Mouse (Mus musculus): ENCODE data around the gene Adora1.

Gene Adora1

DNA sequence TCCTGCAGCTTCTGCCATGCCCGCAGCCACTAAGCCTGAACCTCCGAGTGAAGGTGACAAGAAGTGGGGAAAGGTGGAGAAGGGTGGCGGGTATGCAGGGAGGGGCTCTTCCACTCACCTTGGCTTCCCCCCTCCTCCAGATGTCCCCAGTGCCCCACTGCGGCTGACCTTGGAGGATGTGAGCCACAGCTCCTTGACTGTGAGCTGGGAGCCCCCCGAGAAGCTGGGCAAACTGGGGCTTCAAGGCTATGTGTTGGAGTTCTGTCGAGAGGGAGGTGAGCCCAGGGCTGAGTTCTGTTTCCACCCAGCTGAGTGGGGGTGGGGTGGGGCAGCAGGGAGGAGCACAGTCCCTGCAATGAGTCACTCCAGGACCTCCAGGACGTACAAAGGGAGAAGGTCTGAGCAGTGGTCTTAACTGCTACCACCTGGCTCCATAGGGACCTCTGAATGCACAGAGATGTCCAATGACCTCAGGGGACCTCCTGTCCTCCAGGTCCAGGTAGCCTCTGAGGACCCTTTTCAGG lies 41.5 kb downstream of the Adora1 start:
- DNase-seq (ENCODE audit: low spot score in 2 of 2), result no peak

DNA sequence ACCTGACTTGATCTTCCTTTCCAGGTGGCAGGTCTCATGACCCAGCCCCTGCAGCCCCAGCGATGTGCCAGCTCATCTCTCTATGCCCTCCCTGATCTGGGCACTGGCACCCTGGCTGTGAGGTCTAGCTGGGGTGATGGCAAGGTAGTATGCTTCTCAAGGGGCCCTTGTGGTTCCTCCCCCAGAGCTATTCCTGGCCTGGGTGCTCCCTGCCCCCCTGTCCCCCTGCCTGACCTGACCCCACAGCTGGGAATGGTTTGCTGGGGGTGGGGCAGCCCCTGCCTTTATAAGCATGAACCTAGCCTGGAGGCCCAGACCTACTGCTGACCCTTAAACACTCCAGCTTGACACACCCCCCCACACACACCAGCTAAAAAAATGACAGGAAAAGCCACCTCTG lies 42.1 kb downstream of the Adora1 start, which contains the start of gene Mybph:
Mybph (plus strand) TSS at position 323 of the 400 bp plus-strand sequence.
- no peak for DNase-seq (ENCODE audit: low spot score in 2 of 2)

DNA sequence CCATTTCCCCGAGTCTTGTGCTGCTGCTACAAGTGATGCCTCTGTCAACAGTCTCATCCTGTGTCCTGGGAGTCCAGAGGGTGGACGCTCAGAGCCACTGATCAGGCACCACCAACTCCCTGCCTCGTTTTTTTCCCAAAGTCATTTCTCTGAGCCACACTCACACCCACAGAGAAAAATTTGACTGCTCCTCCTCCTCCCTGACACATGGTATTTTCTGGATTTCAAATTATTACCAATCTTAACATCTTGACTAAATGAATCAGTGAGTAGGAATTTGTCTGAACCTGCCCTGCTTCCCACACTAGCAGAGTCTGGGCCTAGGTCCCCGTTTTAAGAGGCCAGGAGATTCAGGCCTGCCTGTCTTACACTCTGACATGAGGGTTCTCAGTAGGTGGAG lies 43.2 kb downstream of the Adora1 start:
- DNase-seq (ENCODE audit: low spot score in 2 of 2), result no peak

DNA sequence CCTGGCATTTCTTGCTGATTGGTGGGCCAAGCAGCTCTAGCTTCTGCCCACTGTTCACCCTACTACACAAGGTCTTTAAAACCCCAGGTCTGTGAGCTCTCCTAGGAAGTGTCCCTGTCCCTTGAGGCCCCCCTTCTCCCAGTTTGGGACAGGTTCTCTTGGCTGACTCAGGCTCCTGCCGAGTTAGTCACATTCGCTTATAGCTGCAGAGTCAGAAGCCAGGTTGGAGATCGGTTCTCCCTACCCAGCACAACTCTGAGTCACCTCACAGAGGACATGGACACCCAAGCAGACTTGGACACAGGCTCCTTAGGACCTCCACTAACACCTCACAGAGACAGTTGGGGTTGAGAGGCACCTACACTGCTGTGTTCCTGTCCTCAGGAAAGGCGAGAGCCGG lies 44.0 kb downstream of the Adora1 start:
- no peak for DNase-seq (ENCODE audit: low spot score in 2 of 2)

DNA sequence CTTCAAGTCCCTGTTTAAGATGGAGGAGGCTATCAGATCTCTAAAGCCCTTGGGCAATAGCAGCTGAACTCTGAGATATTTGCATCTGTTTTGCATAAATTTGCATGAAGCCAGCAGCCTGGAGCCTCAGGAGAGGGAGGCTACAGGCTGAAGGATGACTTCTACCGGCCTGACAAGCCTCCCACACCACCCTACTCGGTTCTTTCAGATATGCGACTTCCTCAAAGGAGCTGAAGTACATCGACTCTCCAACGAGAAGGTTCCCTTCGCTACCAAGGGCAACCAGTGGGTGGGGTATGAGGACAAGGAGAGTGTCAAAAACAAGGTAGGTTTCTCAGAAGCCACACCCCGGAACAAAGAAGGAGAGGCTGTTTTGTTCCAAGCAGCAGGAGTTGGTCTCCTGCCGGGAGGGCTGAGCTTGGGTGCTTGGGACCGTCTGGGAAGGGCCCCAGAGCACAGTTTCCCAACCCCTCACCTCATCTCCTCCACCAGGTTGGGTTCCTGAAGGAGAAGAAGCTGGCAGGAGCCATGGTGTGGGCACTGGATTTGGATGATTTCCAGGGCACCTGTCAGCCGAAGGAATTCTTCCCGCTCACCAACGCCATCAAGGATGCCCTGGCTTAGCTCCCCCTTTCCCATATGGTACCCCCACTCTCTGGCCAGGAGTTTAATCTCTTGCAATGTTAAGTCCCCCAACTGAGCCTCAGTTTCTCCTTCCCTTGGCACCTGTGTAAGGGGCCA lies 46.1 kb downstream of the Adora1 start:
- peak in 1 of 2 experiments; percentile 20 for DNase-seq (ENCODE audit: low spot score in 2 of 2)

DNA sequence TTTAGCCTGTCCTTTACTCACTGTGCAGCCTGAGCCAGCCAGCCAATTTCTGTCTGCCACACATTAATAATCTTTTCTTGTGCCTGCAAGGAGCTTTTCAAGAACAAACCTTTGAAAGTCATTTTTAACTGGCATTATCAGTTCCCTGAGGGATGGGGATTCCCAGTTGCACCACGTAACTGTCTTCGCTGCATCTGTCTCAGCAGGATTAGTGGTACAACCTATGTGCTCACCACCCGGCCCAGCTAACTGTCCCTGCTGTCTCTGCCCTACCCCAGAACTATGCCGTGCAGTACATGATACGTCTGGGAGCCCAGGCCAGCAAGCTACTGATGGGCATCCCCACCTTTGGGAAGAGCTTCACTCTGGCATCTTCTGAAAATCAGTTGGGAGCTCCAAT lies 47.0 kb downstream of the Adora1 start:
- DNase-seq (ENCODE audit: low spot score in 2 of 2), result no peak

DNA sequence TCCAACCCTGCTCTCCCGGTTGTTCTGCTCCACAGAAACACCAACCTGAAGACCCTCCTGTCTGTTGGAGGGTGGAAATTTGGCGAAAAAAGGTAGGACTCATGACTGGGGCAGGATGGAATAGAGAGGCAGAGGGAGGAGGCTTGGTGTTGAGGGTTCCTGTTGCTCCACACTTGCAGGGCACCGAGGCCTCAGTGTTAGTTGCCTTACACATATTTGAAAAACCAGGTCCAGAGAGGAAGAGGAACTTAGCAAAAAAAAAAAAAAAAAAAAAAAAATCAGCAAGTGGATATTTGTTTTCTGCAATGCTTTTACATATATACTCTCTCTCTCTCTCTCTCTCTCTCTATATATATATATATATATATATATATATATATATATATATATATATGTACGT lies 51.1 kb downstream of the Adora1 start:
- no peak for DNase-seq (ENCODE audit: low spot score in 2 of 2)

DNA sequence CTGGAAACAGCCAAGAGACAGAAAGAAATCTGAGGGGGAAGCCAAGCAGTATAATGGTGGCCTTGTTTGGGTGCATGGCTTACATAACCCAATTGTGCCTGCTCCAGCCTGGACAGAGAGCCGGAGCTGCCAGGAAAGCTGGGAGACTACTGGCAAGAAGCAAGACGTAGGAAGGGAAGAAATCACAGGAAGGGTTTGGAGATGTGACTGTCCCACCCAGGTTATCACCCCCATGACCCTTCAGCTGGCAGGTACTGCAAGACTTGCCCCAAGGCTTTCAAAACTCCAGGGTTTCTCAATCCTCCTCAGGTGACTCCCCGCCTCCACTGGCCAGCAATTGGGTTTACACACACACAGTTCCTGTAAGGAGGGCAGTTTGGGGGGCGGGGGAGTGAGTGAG lies 53.2 kb downstream of the Adora1 start, which contains the start of gene Chil1:
Chil1 (plus strand) TSS at position 152 of the 400 bp plus-strand sequence.
- no peak for DNase-seq (ENCODE audit: low spot score in 2 of 2)

DNA sequence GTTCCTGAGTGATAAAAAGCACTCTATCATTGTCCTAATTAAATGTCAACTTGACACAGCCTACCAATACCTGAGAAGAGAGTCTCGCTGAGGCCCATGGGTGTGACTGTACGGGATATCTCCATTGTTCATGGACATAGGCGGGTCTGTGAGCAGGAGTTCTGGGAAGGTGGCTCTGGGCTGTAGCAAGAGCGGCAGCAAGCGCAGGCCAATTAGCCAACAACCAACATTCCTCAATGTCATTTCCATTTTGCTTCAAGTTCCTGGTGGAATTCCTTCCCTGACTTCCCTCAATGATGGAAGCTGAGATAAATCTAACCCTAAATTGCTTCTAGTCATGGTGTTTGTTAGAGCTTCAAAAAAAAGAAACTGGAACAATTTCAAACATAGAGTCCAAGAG lies 57.3 kb downstream of the Adora1 start:
- no peak for DNase-seq (ENCODE audit: low spot score in 2 of 2)

DNA sequence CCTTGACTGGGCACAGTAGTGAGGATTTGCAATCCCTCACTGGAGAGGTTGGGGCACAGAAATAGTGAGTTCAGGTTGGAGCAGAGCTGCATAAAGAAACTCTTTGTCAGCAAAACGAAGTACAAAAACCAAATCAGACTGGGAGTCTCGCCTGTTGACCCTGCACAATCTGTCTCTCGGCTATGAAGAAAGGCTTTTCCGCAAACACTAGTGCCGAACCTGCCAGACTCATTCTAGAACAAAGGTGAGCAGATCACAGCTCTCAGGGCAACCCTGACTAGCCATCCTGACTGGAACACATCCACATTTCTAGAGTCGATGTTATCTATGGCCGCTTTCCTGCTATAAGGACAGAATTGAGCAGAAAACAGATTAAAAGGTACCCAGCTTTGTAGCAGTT lies 62.1 kb downstream of the Adora1 start:
- no peak for DNase-seq (ENCODE audit: low spot score in 2 of 2)

DNA sequence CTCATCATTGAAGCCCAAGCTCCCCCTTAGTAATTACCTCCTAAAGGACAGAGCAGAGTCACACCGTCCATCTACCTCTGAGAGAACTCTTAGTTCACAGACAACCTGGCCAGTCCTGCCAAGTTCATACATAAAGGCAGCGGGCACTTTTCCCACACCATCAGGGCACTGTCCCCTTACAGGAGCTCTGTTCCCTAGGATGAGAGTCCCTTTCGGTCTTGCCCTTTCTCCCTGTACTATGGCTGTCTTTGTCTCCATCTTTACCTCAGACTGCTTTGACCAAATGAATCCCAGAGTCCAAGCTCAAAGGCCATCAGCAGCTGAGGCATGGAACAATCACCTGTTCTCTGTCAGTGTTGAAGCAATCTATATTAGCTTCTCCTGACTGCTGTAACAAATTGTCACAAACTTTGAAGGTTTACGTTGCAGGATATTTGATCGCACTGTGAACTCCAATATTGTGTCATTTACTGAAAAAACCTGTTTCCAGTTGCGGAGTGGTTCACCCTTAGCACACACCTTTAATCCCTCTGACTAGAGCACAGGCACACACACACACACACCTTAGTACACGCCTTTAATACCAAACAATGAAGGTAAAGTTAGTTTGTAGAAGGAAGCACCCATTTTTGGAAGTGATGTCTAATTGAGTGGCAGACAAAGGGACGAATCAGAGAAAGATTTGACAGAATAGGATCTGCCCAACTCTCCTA lies 66.1 kb downstream of the Adora1 start:
- no peak for DNase-seq (ENCODE audit: low spot score in 2 of 2)

DNA sequence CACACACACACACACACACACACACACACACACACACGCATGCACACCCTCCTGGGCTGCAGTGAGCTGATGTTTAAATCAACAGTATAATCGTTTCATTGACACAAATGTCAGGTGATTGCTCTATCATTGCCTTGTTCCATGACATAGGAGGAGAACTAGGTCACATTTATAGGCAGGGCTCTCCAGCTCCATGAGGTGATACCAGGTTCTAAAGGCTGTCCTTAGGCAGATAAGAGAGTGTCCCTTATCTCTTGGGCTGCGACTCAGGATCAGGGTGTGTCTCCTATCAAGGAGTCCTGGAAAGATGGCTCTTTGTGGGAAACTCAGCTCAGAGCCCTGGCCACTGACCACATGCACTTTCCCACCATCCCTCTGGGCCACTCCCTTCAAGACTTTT lies 66.7 kb downstream of the Adora1 start:
- no peak for DNase-seq (ENCODE audit: low spot score in 2 of 2)

DNA sequence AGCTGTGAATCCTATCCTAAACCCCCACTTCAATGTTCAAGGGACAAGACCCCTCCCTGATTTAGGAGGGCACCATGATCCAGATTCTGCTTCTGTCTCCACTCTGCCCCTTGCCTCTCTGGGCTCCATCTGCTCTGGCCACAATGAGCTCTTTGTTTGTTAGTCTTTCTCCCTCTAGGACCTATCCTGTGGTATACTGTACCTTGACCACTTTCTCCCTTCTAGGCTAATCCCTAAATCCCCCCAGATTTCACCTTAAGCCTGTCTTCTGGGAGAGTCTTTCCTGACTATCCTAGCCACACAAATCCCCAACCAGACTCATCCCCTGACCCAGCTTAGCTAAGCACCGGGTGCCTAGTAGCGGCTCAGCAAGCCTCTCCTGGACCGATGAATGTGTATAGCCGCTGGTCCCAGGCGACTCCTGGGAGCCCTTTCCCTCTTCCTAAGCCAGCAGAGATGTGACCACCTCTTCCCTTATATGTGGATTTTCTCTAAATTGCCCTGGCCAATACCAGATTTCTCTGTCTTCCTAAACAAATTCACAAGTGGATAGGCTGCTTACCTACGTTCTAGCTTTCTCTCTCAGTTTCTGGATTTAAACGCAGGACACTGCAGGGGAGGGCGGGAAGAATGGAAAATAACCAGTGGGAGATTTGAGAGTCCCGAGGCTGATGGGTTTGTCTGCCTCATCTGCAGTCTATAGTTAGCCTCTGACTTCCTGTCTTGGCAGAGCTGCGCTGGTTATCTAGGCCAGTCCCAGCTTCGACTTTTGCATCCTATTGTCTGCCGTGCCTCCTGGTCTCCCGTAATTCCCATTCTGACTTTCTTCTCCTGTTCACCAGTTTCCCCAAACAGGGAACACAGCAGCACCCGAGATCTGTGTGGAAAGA lies 67.6 kb downstream of the Adora1 start:
- DNase-seq (ENCODE audit: low spot score in 2 of 2), result no peak

DNA sequence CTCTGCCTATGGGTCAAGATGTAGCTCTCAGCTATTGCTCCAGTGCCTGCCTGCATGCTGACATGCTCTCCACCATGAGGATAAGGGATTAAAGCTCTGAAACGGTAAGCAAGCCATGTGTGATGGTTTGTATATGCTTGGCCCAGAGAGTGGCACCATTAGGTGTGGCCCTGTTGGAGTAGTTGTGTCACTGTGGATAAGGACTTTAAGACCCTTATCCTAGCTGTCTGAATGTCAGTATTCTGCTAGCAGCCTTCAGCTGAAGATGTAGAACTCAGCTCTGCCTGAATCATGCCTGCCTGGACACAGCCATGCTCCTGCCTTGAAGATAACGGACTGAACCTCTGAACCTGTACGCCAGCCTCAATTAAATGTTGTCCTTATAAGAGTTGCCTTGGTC lies 68.7 kb downstream of the Adora1 start:
- no peak for DNase-seq (ENCODE audit: low spot score in 2 of 2)

DNA sequence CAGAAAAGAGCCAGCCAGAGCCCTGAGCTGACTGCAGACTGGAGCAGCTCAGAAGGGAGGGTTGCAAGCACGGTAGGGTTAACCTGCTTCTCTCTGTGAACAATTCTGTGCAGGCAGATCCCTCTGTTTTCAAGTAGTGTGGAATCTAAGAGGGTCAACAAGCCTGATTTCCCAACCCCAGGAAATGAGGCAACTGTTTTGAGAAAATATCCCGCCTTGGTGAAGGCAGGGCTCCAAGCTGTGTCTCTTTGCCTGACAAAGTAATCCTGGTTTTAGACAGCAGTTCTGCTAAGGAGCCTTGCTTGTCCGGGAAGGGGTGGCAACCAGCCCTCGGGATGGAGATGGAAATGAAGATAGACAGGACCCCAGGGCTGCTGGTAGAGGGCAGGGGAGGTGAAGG lies 70.8 kb downstream of the Adora1 start:
- DNase-seq (ENCODE audit: low spot score in 2 of 2), result no peak

DNA sequence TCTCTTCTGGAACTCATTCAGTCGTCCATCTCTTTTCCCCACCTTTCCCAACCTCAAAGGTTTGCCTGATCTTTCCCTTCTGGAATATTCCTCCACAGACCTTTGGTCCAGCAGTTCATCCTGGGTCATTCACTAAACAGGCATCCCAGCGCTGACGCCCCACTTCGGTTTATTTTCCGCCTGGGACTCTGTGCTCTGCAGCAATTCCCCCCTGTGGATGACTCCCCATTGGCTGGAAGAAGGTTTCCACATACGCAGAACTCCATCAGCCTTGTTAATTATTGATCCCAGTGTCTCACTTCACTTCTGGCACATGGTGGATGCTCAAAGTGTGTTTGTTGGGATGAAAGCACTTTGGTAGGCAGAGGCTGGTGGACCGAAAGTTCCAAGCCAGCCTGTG lies 71.8 kb downstream of the Adora1 start:
- no peak for DNase-seq (ENCODE audit: low spot score in 2 of 2)

DNA sequence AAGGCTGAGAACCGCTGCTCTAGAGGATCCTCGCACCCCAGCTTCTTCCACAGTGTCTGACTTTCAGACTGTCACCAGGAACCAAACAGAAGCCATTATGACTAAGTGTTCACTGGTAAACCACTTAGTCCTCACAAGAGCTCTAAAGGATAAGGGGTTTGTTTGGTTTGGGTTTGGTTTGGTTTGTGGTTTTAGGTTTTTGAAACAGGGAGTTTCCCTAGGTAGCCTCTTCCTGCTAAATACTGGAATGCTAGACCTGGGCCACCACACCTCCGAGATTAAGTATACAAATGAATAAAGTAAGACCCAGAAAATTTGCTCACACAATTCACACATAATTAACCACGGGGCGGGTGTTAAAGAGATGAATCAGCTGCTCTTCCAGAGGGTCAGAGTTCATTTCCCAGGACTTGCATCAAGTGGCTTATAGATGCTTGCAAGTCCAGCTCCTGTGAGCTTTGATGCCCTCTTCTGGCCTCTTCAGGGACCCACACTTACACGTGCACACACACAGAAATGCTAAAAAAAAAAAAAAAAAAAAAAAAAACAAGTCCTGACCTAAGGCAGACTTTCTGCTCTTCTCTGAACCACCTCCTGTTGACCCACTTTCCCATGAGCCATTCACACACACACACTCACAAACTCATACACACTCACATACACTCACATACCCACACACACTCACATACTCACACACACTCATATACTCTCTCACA lies 72.6 kb downstream of the Adora1 start:
- no peak for DNase-seq (ENCODE audit: low spot score in 2 of 2)

DNA sequence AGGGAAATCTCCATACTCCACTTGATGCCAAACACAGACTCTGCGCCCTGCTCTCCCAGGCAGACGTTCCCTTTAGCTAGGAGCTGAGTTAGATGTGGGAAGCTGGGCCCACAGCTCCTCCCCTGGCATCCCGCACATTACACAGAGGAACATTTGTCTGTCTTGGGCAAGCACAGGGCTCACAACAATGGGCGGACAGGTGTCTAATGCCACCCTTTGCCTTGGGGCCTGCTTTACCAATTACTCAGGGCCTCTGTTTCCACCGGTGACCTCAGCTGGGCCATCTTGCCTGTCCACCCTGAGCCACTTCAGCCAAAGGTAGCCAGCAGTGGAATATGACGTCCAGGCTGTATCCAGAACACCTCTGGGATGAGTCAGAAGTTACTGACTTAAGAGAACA lies 73.8 kb downstream of the Adora1 start:
- no peak for DNase-seq (ENCODE audit: low spot score in 2 of 2)

DNA sequence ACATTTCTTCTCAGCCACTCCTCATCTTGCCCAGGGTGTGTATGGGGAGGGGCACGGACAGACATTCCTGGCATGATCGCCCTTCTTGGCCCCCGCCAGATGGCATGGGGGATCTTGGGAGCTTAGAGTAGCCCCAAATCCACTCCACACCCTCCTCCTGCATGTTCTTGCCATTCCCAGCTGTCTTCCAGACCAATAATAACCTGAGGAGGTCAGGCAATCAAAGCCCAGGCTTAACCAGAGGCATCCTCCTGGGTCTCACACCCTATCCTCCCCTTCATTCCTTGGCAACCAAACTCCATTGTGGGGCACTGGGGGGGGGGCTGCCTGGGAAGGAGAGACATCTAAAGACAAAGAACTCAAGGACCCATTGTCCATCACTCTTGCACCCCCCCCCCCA lies 74.8 kb downstream of the Adora1 start:
- no peak for DNase-seq (ENCODE audit: low spot score in 2 of 2)

DNA sequence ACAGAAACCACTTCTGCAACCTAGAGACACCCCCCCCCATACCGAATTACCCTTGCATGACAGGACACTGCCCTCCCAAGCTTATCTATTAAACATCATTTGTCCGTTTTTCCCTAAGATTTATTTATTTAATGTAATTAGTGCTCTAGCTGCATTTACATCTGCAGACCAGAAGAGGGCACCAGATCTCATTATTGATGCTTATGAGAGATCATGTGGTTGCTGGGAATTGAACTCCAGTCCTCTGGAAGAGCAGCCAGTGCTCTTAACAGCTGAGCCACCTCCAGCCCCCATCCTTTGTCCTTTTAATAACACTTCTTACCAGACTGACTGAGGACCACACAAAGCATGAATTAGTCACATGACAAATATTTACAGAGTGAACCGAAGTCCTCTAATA lies 80.6 kb downstream of the Adora1 start:
- DNase-seq (ENCODE audit: low spot score in 2 of 2), result no peak

DNA sequence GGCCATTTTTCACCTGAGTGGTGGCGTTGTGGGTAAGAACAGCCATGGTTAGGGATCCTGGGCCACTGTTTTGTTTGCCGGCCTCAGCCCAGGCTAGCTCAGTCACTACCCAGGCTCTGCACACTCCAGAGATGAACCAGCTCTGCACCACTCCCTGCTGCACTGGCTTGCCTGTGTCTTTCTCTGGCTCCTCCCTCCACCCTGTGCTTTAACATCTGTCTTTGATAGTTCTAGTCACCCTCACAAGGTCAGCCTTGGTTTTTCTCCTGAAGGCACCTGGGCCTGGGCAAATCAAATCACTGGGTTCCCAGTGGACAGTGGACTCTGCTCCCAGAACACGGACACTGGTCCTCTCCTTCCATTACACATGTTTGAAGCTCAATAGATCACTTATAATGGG lies 81.1 kb downstream of the Adora1 start:
- DNase-seq (ENCODE audit: low spot score in 2 of 2), result no peak
